Mouse (Mus musculus): ENCODE results near the gene Fxyd3.

Fxyd3 gene

GRCm38 (mm10) chr7:31049135-31049845 lies 27.2 kb downstream of the Fxyd3 start:
- peak in 1 of 2 experiments; percentile 28 for DNase-seq

GRCm38 (mm10) chr7:31042431-31042910 lies 34.0 kb downstream of the Fxyd3 start, which contains the start of gene Fxyd5:
TSS of gene Fxyd5 (minus strand) at chr7:31042481.
- no peak for DNase-seq

GRCm38 (mm10) chr7:31041662-31042315 lies 34.7 kb downstream of the Fxyd3 start:
- DNase-seq = peak; percentile 75 to 84

GRCm38 (mm10) chr7:31041023-31041407 lies 35.5 kb downstream of the Fxyd3 start:
- peak; percentile 43 to 53 for DNase-seq

GRCm38 (mm10) chr7:31040281-31041022 lies 36.1 kb downstream of the Fxyd3 start:
- DNase-seq = peak; percentile 56 to 68

- DNase-seq = peak in 1 of 2 experiments; percentile 22
Observed at GRCm38 (mm10) chr7:31039011-31039410, 37.5 kb downstream of the Fxyd3 start.

- peak; percentile 63 to 71 for DNase-seq
Observed at GRCm38 (mm10) chr7:31037675-31038074, 38.8 kb downstream of the Fxyd3 start.

GRCm38 (mm10) chr7:31036917-31037316 lies 39.6 kb downstream of the Fxyd3 start:
- peak; percentile 40 to 63 for DNase-seq

GRCm38 (mm10) chr7:31035291-31035690 lies 41.2 kb downstream of the Fxyd3 start:
- no peak for DNase-seq

GRCm38 (mm10) chr7:31034789-31035188 lies 41.7 kb downstream of the Fxyd3 start:
- peak; percentile 54 to 70 for DNase-seq

- peak; percentile 60 to 78 for DNase-seq
Observed at GRCm38 (mm10) chr7:31033409-31034165, 42.9 kb downstream of the Fxyd3 start.

GRCm38 (mm10) chr7:31031731-31032130 lies 44.8 kb downstream of the Fxyd3 start:
- DNase-seq = no peak

- DNase-seq = no peak
Observed at GRCm38 (mm10) chr7:31030717-31031116, 45.8 kb downstream of the Fxyd3 start.

GRCm38 (mm10) chr7:31028609-31029008 lies 47.9 kb downstream of the Fxyd3 start:
- DNase-seq = no peak
